Mouse (Mus musculus) common myeloid progenitor, adult 5-6 weeks (primary cell): ENCODE data around the gene Glt8d1. TPM values are rescaled to one million over a fixed set of nuclear protein-coding genes. Genes with fewer than 3 reads are reported as not detected.

Source experiments
- ATAC-seq: replicated peaks from 2 replicates; pipeline ENCODE4 v1.8.0; 2016; ENCODE audit warnings: low read depth, mild to moderate bottlenecking, moderate TSS enrichment, inconsistent platforms; ENCODE audit not compliant: poor library complexity, severe bottlenecking
- total RNA-seq: library from RNA; stranded (forward); fragments of 200-1000, 187-1606 nt; gene quantifications from 2 replicates; pipeline ENCODE4 v1.2.3, GENCODE M21; 2017

Glt8d1 gene
- 20.5 and 36.3 TPM in 2 replicates for total RNA-seq

- ATAC-seq = peak; percentile 84
Measured at GRCm38 (mm10) chr14:31001307-31002205, at the start of gene Glt8d1, which contains the start of gene Spcs1. Glt8d1 (plus strand) TSS chr14:31001400. Spcs1 (minus strand) TSS chr14:31001672.

- no peak for ATAC-seq
Measured at GRCm38 (mm10) chr14:30958517-30958916, 42.7 kb upstream of the Glt8d1 start.

- ATAC-seq = no peak
Measured at GRCm38 (mm10) chr14:30959031-30959430, 42.2 kb upstream of the Glt8d1 start.

- no peak for ATAC-seq
Measured at GRCm38 (mm10) chr14:30960366-30960765, 40.8 kb upstream of the Glt8d1 start.

- ATAC-seq = no peak
Measured at GRCm38 (mm10) chr14:30974204-30974603, 27.0 kb upstream of the Glt8d1 start.

- no peak for ATAC-seq
Measured at GRCm38 (mm10) chr14:30976222-30976621, 25.0 kb upstream of the Glt8d1 start.

- ATAC-seq = no peak
Measured at GRCm38 (mm10) chr14:30996417-30996816, 4.8 kb upstream of the Glt8d1 start.

GRCm38 (mm10) chr14:31000356-31000755, 844 bp upstream of the Glt8d1 start:
- ATAC-seq = no peak

- peak; percentile 33; the same call in 1 of the 2 replicates for ATAC-seq
Measured at GRCm38 (mm10) chr14:31000816-31001306, 339 bp upstream of the Glt8d1 start.

GRCm38 (mm10) chr14:31004527-31004926, 3.3 kb downstream of the Glt8d1 start:
- ATAC-seq = no peak

- no peak for ATAC-seq
Measured at GRCm38 (mm10) chr14:31006779-31007178, 5.6 kb downstream of the Glt8d1 start.

GRCm38 (mm10) chr14:31011588-31011987, 10.4 kb downstream of the Glt8d1 start:
- ATAC-seq = no peak

- ATAC-seq = no peak
Measured at GRCm38 (mm10) chr14:31013928-31014327, 12.7 kb downstream of the Glt8d1 start.

GRCm38 (mm10) chr14:31016063-31016462, 14.9 kb downstream of the Glt8d1 start:
- no peak for ATAC-seq

GRCm38 (mm10) chr14:31017854-31018253, 16.7 kb downstream of the Glt8d1 start:
- ATAC-seq = peak; percentile 55

GRCm38 (mm10) chr14:31018860-31019291, 17.7 kb downstream of the Glt8d1 start, which contains the start of the genes Pbrm1 and Gnl3:
Pbrm1 (plus strand) TSS chr14:31019138.
Gnl3 (minus strand) TSS chr14:31019152.
- peak; percentile 89 for ATAC-seq

GRCm38 (mm10) chr14:31019331-31020205, 18.4 kb downstream of the Glt8d1 start:
- ATAC-seq = peak; percentile 63

GRCm38 (mm10) chr14:31022579-31022978, 21.4 kb downstream of the Glt8d1 start:
- no peak for ATAC-seq

- no peak for ATAC-seq
Measured at GRCm38 (mm10) chr14:31025785-31026184, 24.6 kb downstream of the Glt8d1 start.

- ATAC-seq = no peak
Measured at GRCm38 (mm10) chr14:31045296-31045695, 44.1 kb downstream of the Glt8d1 start.
